Mouse (Mus musculus) ES-Bruce4 (cell line): ENCODE results near the gene Naxe. TPM values are rescaled to one million over a fixed set of nuclear protein-coding genes. Genes with fewer than 3 reads are reported as not detected.

ENCODE experiments used
- H3K27ac ChIP-seq: 2 replicates; pipeline ENCODE4 v1.5.1; 2012; ENCODE audit warnings: low read length, inconsistent platforms; ENCODE audit not compliant: insufficient read depth
- H3K27me3 ChIP-seq: 2 replicates; pipeline ENCODE4 v1.6.1; 2012; ENCODE audit warnings: mild to moderate bottlenecking, low read length, inconsistent platforms; ENCODE audit not compliant: control insufficient read depth, poor library complexity, insufficient read depth, severe bottlenecking
- H3K36me3 ChIP-seq: 2 replicates; pipeline ENCODE4 v1.6.1; 2012; ENCODE audit warnings: inconsistent platforms, mild to moderate bottlenecking, low read length, moderate library complexity; ENCODE audit not compliant: control insufficient read depth, poor library complexity, insufficient read depth, severe bottlenecking
- H3K4me1 ChIP-seq: one replicate; pipeline ENCODE4 v1.8.1; 2011; ENCODE audit warnings: low read length; ENCODE audit not compliant: control insufficient read depth, insufficient read depth
- H3K4me3 ChIP-seq: 2 replicates; pipeline ENCODE4 v1.5.1; 2011; ENCODE audit warnings: low read depth, mild to moderate bottlenecking, low read length
- H3K9ac ChIP-seq: 2 replicates; pipeline ENCODE4 v1.6.1; 2012; ENCODE audit warnings: low read depth, mild to moderate bottlenecking, inconsistent platforms; ENCODE audit not compliant: poor library complexity, severe bottlenecking
- H3K9me3 ChIP-seq: replicated peaks from 2 replicates; pipeline ENCODE4 v1.6.1; 2012; ENCODE audit warnings: mild to moderate bottlenecking, low read length, inconsistent platforms; ENCODE audit not compliant: control insufficient read depth, poor library complexity, insufficient read depth, severe bottlenecking
- CTCF ChIP-seq: IDR thresholded peaks from one replicate; pipeline ENCODE4 v1.8.1; 2011; ENCODE audit warnings: low read depth, low read length
- EP300 ChIP-seq: IDR thresholded peaks from 2 replicates; pipeline ENCODE4 v1.6.1; 2011; ENCODE audit warnings: low read depth, low read length; ENCODE audit not compliant: insufficient read depth
- POLR2A ChIP-seq: IDR thresholded peaks from one replicate; pipeline ENCODE4 v1.8.1; 2011; ENCODE audit warnings: low read length; ENCODE audit not compliant: insufficient read depth
- polyA plus RNA-seq: library from polyadenylated mRNA; stranded (reverse); fragments of >200 nt; gene quantifications from 2 replicates; pipeline ENCODE4 v1.2.4, GENCODE M21; 2011; ENCODE audit warnings: low read depth; ENCODE audit not compliant: missing spikeins, insufficient read depth, insufficient read length

Gene Naxe
- polyA plus RNA-seq, 1 experiment, result 63.0 TPM

DNA sequence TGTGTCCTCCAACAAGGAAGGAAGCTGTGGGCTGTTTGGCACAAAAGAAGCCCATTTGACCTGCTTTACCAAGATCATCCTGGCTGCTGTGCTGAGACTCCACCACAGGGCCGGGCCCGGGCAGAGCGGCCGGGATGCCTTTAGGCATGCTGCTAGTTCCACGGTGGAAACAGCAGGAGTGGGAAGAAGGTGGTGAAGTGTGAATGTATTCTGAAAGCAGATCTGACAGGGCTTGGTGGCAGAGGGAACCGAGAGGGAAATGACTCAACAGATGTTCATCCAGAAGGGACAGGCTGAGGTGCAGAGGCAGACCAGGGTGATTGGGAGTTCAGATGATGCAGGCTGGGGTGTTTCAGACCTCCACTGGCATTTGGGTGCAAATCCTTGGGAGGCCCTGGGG is 39.4 kb upstream of the Naxe start:
- H3K4me1 ChIP-seq, result no peaks in the 10 kb centered on the region
- no peak for TF ChIP-seq POLR2A
- TF ChIP-seq EP300, result no peak
- TF ChIP-seq CTCF, result no peak
- no peaks in the 10 kb centered on the region for H3K27me3 ChIP-seq
- H3K9me3 ChIP-seq, result no peaks in the 10 kb centered on the region
- no peak overlapping the region for H3K4me3 ChIP-seq
- no peak overlapping the region for H3K27ac ChIP-seq
- peaks cover 29% of the 10 kb centered on the region for H3K36me3 ChIP-seq
- H3K9ac ChIP-seq, result no peak overlapping the region

DNA sequence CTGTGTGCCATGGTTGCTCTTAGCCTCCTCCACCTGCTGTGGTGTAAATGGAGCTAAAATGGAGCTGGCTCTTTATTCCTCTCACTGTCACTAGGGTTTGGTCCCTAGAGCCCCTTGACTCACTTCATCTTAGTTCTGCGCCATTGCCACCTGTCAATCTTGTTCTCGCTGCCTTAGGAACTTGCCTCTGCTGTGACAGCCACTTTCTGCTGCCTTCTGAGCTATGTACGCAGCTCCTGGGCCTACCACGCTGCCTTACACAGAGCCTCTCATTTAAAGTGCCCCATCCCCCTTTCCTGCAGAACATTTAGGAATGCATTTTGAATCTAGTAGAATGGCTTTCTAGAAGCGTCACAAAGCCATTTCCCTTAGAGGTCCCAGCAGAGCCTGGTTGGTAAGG is 35.8 kb upstream of the Naxe start:
- no peak overlapping the region for H3K27ac ChIP-seq
- TF ChIP-seq EP300 (no peak), POLR2A (no peak), CTCF (no peak)
- no peak overlapping the region for H3K4me3 ChIP-seq
- no peaks in the 10 kb centered on the region for H3K9me3 ChIP-seq
- H3K36me3 ChIP-seq, result peaks cover 37% of the 10 kb centered on the region
- no peaks in the 10 kb centered on the region for H3K4me1 ChIP-seq
- H3K9ac ChIP-seq, result no peak overlapping the region
- no peaks in the 10 kb centered on the region for H3K27me3 ChIP-seq

DNA sequence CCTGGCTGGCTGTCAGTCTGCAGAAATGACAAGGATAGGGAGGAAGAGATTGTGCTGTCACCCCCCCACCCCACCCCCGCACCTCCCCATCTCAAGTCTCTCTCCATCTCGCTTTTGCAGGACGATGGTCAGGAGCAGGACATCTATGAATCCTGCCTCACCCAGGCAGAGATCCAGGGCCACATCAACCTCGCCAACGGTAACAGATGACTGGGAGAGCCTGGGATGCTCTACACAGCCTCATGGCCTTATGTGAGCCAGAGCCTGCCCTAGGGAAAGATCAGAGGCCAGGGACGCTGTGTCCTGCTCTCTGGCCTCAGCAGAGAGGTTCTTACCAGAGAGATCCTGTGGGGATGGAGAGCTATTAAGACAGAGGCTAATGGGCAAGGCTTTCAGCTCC is 32.3 kb upstream of the Naxe start:
- H3K9ac ChIP-seq, result no peak overlapping the region
- no peak for TF ChIP-seq CTCF
- no peak for TF ChIP-seq POLR2A
- no peaks in the 10 kb centered on the region for H3K27me3 ChIP-seq
- peaks cover 32% of the 10 kb centered on the region for H3K36me3 ChIP-seq
- H3K4me1 ChIP-seq, result no peaks in the 10 kb centered on the region
- no peaks in the 10 kb centered on the region for H3K9me3 ChIP-seq
- H3K4me3 ChIP-seq, result no peak overlapping the region
- no peak overlapping the region for H3K27ac ChIP-seq

DNA sequence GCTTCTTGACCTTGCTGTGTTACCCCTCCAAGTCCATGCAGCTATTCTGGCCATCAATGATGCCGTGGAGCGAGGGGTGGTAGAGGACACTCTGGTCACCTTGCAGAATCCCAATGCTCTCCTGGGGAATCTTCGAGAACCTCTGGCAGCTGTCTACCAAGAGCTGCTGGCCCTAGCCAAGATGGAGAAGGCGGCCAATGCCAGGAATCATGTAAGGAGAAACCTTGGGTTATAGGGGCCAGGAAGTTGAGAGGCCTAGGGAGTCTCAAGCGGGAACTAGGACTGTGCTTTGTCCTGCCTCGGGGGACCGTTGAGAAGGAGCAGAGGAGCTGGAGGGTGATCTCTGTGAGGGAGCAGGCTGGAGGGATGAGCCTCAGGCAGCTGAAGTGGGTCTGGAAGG is 31.8 kb upstream of the Naxe start:
- Histone ChIP-seq H3K9me3 (no peaks in the 10 kb centered on the region), H3K36me3 (peaks cover 32% of the 10 kb centered on the region), H3K4me1 (no peaks in the 10 kb centered on the region), H3K27me3 (no peaks in the 10 kb centered on the region), H3K27ac (no peak overlapping the region), H3K9ac (no peak overlapping the region), H3K4me3 (no peak overlapping the region)
- TF ChIP-seq POLR2A (no peak), EP300 (no peak)

GRCm38 (mm10) chr3:88087688-88088087 is 29.4 kb upstream of the Naxe start:
- Histone ChIP-seq H3K4me3 (no peak overlapping the region), H3K9me3 (no peaks in the 10 kb centered on the region), H3K27me3 (no peaks in the 10 kb centered on the region), H3K36me3 (peaks cover 29% of the 10 kb centered on the region), H3K27ac (no peak overlapping the region), H3K9ac (no peak overlapping the region), H3K4me1 (no peaks in the 10 kb centered on the region)
- no peak for TF ChIP-seq EP300
- TF ChIP-seq POLR2A, result no peak
- TF ChIP-seq CTCF, result peak; percentile 74

DNA sequence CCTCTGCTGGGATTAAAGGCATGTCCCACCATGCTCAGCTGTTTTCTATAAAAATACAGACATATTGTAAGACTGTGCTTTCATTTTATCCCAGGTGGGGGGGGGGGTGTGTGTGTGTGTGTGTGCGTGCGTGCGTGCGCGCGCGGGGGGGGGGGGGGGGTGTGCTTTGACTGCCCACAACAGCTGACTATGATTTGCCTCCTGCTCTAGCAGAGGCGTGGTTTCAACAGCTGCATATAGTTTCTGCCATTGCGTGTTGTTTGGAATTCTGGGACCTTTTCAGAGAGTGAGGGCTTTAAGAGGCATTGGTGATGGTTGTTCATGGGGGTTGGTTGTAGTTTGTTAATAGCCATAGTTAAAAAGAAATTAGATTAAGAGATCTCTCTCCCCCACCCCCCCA is 27.2 kb upstream of the Naxe start:
- TF ChIP-seq POLR2A (no peak), CTCF (no peak), EP300 (no peak)
- Histone ChIP-seq H3K9ac (no peak overlapping the region), H3K9me3 (no peaks in the 10 kb centered on the region), H3K36me3 (peaks cover 18% of the 10 kb centered on the region), H3K27me3 (no peaks in the 10 kb centered on the region), H3K4me1 (no peaks in the 10 kb centered on the region), H3K27ac (no peak overlapping the region), H3K4me3 (no peak overlapping the region)
